Mouse (Mus musculus): ENCODE results near the gene Mospd3. TPM values are rescaled to one million over a fixed set of nuclear protein-coding genes. Genes with fewer than 3 reads are reported as not detected.

Gene Mospd3
- total and polyA plus RNA-seq, 2 experiments from 2014 or later: 9.3 to 19.7 TPM

- DNase-seq (ENCODE audit: low spot score) (no peak), ATAC-seq (ENCODE audit: insufficient read depth, low read depth) (no peak)
- no peak for TF ChIP-seq CTCF (IDR thresholded peaks at IDR 0.05; ENCODE audit: low read depth)
- no peak for TF ChIP-seq EP300 (IDR thresholded peaks at IDR 0.05; ENCODE audit: low read depth)
- Histone ChIP-seq H3K4me3 (ENCODE audit: low read depth, low read length) (no peak overlapping the region), H3K27me3 (ENCODE audit: control insufficient read depth, insufficient read depth, low read length) (peaks cover 10% of the 10 kb centered on the region), H3K4me2 (ENCODE audit: low read depth, low read length) (no peak overlapping the region), H3K9me3 (replicated peaks; ENCODE audit: control insufficient read depth, low read length) (no peaks in the 10 kb centered on the region), H3K36me3 (replicated peaks; ENCODE audit: control insufficient read depth, insufficient read depth, low read length) (peaks cover 73% of the 10 kb centered on the region), H3K27ac (ENCODE audit: low read depth) (no peak overlapping the region), H3K9ac (replicated peaks; ENCODE audit: low read depth, low read length) (no peak overlapping the region), H3K4me1 (ENCODE audit: control insufficient read depth, insufficient read depth) (no peaks in the 10 kb centered on the region)
- WGBS: 73% methylated on average over 7 of the region's 7 CpGs
These were observed 38.6 kb upstream of the Mospd3 start for GRCm38 (mm10) chr5:137639472-137639871.

GRCm38 (mm10) chr5:137633397-137634084 is 32.7 kb upstream of the Mospd3 start:
- Histone ChIP-seq H3K36me3 (replicated peaks; ENCODE audit: control insufficient read depth, insufficient read depth, low read length) (peaks cover 57% of the 10 kb centered on the region), H3K4me3 (ENCODE audit: low read depth, low read length) (no peak overlapping the region), H3K27ac (ENCODE audit: low read depth) (no peak overlapping the region), H3K9me3 (replicated peaks; ENCODE audit: control insufficient read depth, low read length) (no peaks in the 10 kb centered on the region), H3K4me1 (ENCODE audit: control insufficient read depth, insufficient read depth) (peaks cover 17% of the 10 kb centered on the region), H3K9ac (replicated peaks; ENCODE audit: low read depth, low read length) (no peak overlapping the region), H3K27me3 (ENCODE audit: control insufficient read depth, insufficient read depth, low read length) (no peaks in the 10 kb centered on the region), H3K4me2 (ENCODE audit: low read depth, low read length) (no peak overlapping the region)
- ATAC-seq (ENCODE audit: insufficient read depth, low read depth) (no peak), DNase-seq (ENCODE audit: low spot score) (no peak)
- WGBS: 70% methylated on average over 12 of the region's 12 CpGs
- no peak for TF ChIP-seq CTCF (IDR thresholded peaks at IDR 0.05; ENCODE audit: low read depth)
- no peak for TF ChIP-seq EP300 (IDR thresholded peaks at IDR 0.05; ENCODE audit: low read depth)

- Histone ChIP-seq H3K9ac (replicated peaks; ENCODE audit: low read depth, low read length) (peak overlapping the region; percentile 70; the same call in 1 of the 2 replicates), H3K36me3 (replicated peaks; ENCODE audit: control insufficient read depth, insufficient read depth, low read length) (peaks cover 38% of the 10 kb centered on the region), H3K9me3 (replicated peaks; ENCODE audit: control insufficient read depth, low read length) (no peaks in the 10 kb centered on the region), H3K4me3 (ENCODE audit: low read depth, low read length) (peak overlapping the region; percentile 79; the same call in 1 of the 2 replicates), H3K4me2 (ENCODE audit: low read depth, low read length) (peak overlapping the region; percentile 92; the same call in 1 of the 2 replicates), H3K27ac (ENCODE audit: low read depth) (peak overlapping the region; percentile 88), H3K27me3 (ENCODE audit: control insufficient read depth, insufficient read depth, low read length) (no peaks in the 10 kb centered on the region), H3K4me1 (ENCODE audit: control insufficient read depth, insufficient read depth) (peaks cover 23% of the 10 kb centered on the region)
- no peak for TF ChIP-seq CTCF (IDR thresholded peaks at IDR 0.05; ENCODE audit: low read depth)
- no peak for TF ChIP-seq EP300 (IDR thresholded peaks at IDR 0.05; ENCODE audit: low read depth)
- ATAC-seq (ENCODE audit: insufficient read depth, low read depth): no peak
- WGBS: 39% methylated on average over 4 of the region's 4 CpGs
- no peak for DNase-seq (ENCODE audit: low spot score)
These were observed 30.7 kb upstream of the Mospd3 start for GRCm38 (mm10) chr5:137631591-137631990.

- Histone ChIP-seq H3K4me1 (ENCODE audit: control insufficient read depth, insufficient read depth) (peaks cover 23% of the 10 kb centered on the region), H3K27me3 (ENCODE audit: control insufficient read depth, insufficient read depth, low read length) (no peaks in the 10 kb centered on the region), H3K4me2 (ENCODE audit: low read depth, low read length) (peak overlapping the region; percentile 92), H3K9ac (replicated peaks; ENCODE audit: low read depth, low read length) (peak overlapping the region; percentile 70; the same call in 1 of the 2 replicates), H3K4me3 (ENCODE audit: low read depth, low read length) (peak overlapping the region; percentile 79), H3K36me3 (replicated peaks; ENCODE audit: control insufficient read depth, insufficient read depth, low read length) (peaks cover 34% of the 10 kb centered on the region), H3K27ac (ENCODE audit: low read depth) (peak overlapping the region; percentile 88), H3K9me3 (replicated peaks; ENCODE audit: control insufficient read depth, low read length) (no peaks in the 10 kb centered on the region)
- DNase-seq (ENCODE audit: low spot score) (no peak), ATAC-seq (ENCODE audit: insufficient read depth, low read depth) (no peak)
- 47% methylated on average over 9 of the region's 9 CpGs for WGBS
- TF ChIP-seq CTCF (IDR thresholded peaks at IDR 0.05; ENCODE audit: low read depth) (no peak), EP300 (IDR thresholded peaks at IDR 0.05; ENCODE audit: low read depth) (no peak)
These were observed 30.3 kb upstream of the Mospd3 start for GRCm38 (mm10) chr5:137631171-137631570.

GRCm38 (mm10) chr5:137630602-137631001 is 29.7 kb upstream of the Mospd3 start:
- no peak for DNase-seq (ENCODE audit: low spot score)
- TF ChIP-seq CTCF (IDR thresholded peaks at IDR 0.05; ENCODE audit: low read depth) (no peak), EP300 (IDR thresholded peaks at IDR 0.05; ENCODE audit: low read depth) (no peak)

More at GRCm38 (mm10) chr5:137630602-137631001, 29.7 kb upstream of the Mospd3 start:
- Histone ChIP-seq H3K4me3 (ENCODE audit: low read depth, low read length) (peak overlapping the region; percentile 79), H3K4me1 (ENCODE audit: control insufficient read depth, insufficient read depth) (peaks cover 23% of the 10 kb centered on the region), H3K27me3 (ENCODE audit: control insufficient read depth, insufficient read depth, low read length) (no peaks in the 10 kb centered on the region), H3K9ac (replicated peaks; ENCODE audit: low read depth, low read length) (peak overlapping the region; percentile 70; the same call in 1 of the 2 replicates), H3K9me3 (replicated peaks; ENCODE audit: control insufficient read depth, low read length) (no peaks in the 10 kb centered on the region), H3K27ac (ENCODE audit: low read depth) (peak overlapping the region; percentile 88), H3K36me3 (replicated peaks; ENCODE audit: control insufficient read depth, insufficient read depth, low read length) (peaks cover 28% of the 10 kb centered on the region), H3K4me2 (ENCODE audit: low read depth, low read length) (peak overlapping the region; percentile 92)
- no peak for ATAC-seq (ENCODE audit: insufficient read depth, low read depth)
- WGBS: 51% methylated on average over 3 of the region's 3 CpGs
